Mouse (Mus musculus) 416B (cell line): ENCODE results near the gene Itsn2.
A peak's percentile ranks its signal among the peaks of the same experiment; 100 is the strongest.
"Not testable (repeated sequence)": the region's sequence is repeated elsewhere in the genome, so short reads cannot be mapped to it uniquely, and the experiment has no call there.

ENCODE experiments used
- DNase-seq: peaks from one replicate; pipeline ENCODE4 v3.0.0; 2011; ENCODE audit warnings: low read depth

The Itsn2 gene

GRCm38 (mm10) chr12:4592541-4593165, at the start of gene Itsn2, which contains the start of gene Gm3625:
Gene Itsn2, plus strand, starts transcription at chr12:4592638.
Gene Gm3625, minus strand, starts transcription at chr12:4592927.
- DNase-seq: peak; percentile 63

- peak; percentile 58 for DNase-seq
Measured at GRCm38 (mm10) chr12:4544400-4544919, 48.0 kb upstream of the Itsn2 start.

GRCm38 (mm10) chr12:4545425-4545824, 47.0 kb upstream of the Itsn2 start:
- DNase-seq: peak; percentile 82

- no peak for DNase-seq
Measured at GRCm38 (mm10) chr12:4546491-4546890, 45.9 kb upstream of the Itsn2 start.

- no peak for DNase-seq
Measured at GRCm38 (mm10) chr12:4547557-4547956, 44.9 kb upstream of the Itsn2 start.

- DNase-seq: peak; percentile 92
Measured at GRCm38 (mm10) chr12:4548053-4549013, 44.1 kb upstream of the Itsn2 start.

- DNase-seq: not testable (repeated sequence)
Measured at GRCm38 (mm10) chr12:4553704-4554103, 38.7 kb upstream of the Itsn2 start.

GRCm38 (mm10) chr12:4555451-4555850, 37.0 kb upstream of the Itsn2 start:
- DNase-seq: no peak

- no peak for DNase-seq
Measured at GRCm38 (mm10) chr12:4556891-4557290, 35.5 kb upstream of the Itsn2 start.

- no peak for DNase-seq
Measured at GRCm38 (mm10) chr12:4557436-4557835, 35.0 kb upstream of the Itsn2 start.

- no peak for DNase-seq
Measured at GRCm38 (mm10) chr12:4558013-4558412, 34.4 kb upstream of the Itsn2 start.

- DNase-seq: peak; percentile 46
Measured at GRCm38 (mm10) chr12:4558475-4559279, 33.8 kb upstream of the Itsn2 start.

GRCm38 (mm10) chr12:4571864-4572263, 20.6 kb upstream of the Itsn2 start:
- DNase-seq: peak; percentile 93

GRCm38 (mm10) chr12:4574065-4574464, 18.4 kb upstream of the Itsn2 start:
- DNase-seq: peak; percentile 89

- no peak for DNase-seq
Measured at GRCm38 (mm10) chr12:4582326-4582725, 10.1 kb upstream of the Itsn2 start.

GRCm38 (mm10) chr12:4587846-4588245, 4.6 kb upstream of the Itsn2 start:
- no peak for DNase-seq

- DNase-seq: peak; percentile 49
Measured at GRCm38 (mm10) chr12:4588603-4589002, 3.8 kb upstream of the Itsn2 start.

- DNase-seq: peak; percentile 72
Measured at GRCm38 (mm10) chr12:4592025-4592424, 413 bp upstream of the Itsn2 start.

GRCm38 (mm10) chr12:4593166-4593929, 910 bp downstream of the Itsn2 start:
- DNase-seq: peak; percentile 61

- DNase-seq: peak; percentile 47
Measured at GRCm38 (mm10) chr12:4593930-4594391, 1.5 kb downstream of the Itsn2 start.

GRCm38 (mm10) chr12:4595055-4595454, 2.6 kb downstream of the Itsn2 start:
- DNase-seq: peak; percentile 80
